Mouse (Mus musculus): ENCODE results near the gene Naa20. TPM values are rescaled to one million over a fixed set of nuclear protein-coding genes. Genes with fewer than 3 reads are reported as not detected.

The Naa20 gene
- total RNA-seq, 2 experiments from 2014 or later, result 102 to 108 TPM

- intact Hi-C loops (cut with DNase I), result no loop called here
- DNase-seq (ENCODE audit: low spot score), result no peak
Measured at GRCm38 (mm10) chr2:145941403-145941802, 39.5 kb downstream of the Naa20 start.

DNA sequence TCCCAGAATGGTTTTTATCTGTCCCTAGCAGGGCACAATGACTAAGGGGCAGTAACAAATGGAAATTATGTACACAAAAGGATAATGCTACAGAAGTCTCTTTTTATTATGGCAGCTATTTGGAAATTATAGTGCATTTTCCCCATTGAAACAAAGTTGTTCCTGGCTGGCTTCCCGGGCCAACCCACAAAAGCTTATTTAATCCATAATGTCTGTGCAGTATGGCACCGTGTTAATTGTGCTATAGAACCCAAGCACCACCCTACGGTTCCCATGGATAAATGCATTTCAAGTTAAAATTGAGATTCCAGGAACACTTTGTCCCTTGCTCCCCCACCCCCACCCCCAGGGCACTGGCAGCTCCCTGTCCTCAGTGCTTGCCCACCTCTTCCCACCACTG is 42.4 kb downstream of the Naa20 start:
- DNase-seq (ENCODE audit: low spot score), result no peak
- intact Hi-C loops (cut with DNase I), result no loop called here

DNA sequence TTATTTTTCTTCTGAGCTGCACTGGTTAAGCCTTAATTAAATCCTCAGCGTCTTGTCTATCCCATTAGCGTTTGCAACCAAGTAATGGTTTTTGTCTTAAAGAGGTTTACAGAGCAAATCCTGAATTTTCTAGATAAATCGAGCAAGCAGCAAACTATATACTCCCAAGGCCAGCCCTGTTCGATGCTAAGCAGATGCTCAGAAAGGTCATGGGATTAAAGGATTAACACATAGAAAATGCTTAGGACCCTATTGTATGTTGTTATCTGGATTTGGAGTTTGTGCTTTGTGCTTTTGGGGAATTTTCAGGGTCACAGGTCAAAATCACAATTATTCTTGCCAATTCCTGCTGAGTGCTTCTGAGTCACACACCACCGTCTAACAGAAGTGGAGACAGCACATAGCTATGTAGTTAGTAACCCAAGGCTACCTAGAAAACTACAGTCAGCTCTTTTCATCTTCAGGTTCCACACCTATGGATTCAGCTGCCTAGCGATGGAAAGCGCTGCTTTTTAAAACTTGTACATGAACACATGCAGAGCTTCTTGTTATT is 46.6 kb downstream of the Naa20 start:
- no peak for DNase-seq (ENCODE audit: low spot score)
- intact Hi-C loops (cut with DNase I), result no loop called here

GRCm38 (mm10) chr2:145949475-145950068 is 47.7 kb downstream of the Naa20 start:
- DNase-seq (ENCODE audit: low spot score), result no peak
- intact Hi-C loops (cut with DNase I), result loop anchor here (10.0 kb wide), 1 partner anchor 305 kb away; no protein-coding TSS in a partner anchor

DNA sequence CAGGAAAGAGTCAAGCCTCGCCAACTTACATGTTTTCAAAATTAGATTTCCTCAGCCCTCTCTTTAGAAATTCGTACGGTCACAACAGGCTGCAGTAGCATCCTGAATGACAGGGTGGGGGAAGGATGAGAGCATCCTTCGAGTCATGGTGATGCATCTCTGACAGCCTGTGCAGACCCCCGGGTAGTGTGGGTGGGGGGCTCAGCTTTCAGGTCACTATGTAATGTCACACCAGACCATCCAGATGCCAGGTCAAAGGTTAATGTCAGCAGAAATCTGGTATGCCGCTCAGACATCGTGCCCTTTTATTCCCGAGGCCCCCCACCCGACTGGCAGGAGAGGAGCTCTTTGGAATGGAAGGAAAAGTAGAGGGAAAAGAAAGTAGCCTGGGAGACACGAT is 48.3 kb downstream of the Naa20 start:
- intact Hi-C loops (cut with DNase I), result loop anchor here (10.0 kb wide), 1 partner anchor 305 kb away; no protein-coding TSS in a partner anchor

GRCm38 (mm10) chr2:145952726-145953125 is 50.8 kb downstream of the Naa20 start:
- no peak for DNase-seq (ENCODE audit: low spot score)
- intact Hi-C loops (cut with DNase I), result loop anchor here (10.0 kb wide), 1 partner anchor 302 kb away; no protein-coding TSS in a partner anchor

More for the DNA sequence above, 48.3 kb downstream of the Naa20 start:
- no peak for DNase-seq (ENCODE audit: low spot score)

GRCm38 (mm10) chr2:145955844-145956243 is 53.9 kb downstream of the Naa20 start:
- no peak for DNase-seq (ENCODE audit: low spot score)
- intact Hi-C loops (cut with DNase I), result loop anchor here (10.0 kb wide), 1 partner anchor 299 kb away; no protein-coding TSS in a partner anchor

- intact Hi-C loops (cut with DNase I), result loop anchor here (10.0 kb wide), 1 partner anchor 298 kb away; no protein-coding TSS in a partner anchor
- no peak for DNase-seq (ENCODE audit: low spot score)
Measured at GRCm38 (mm10) chr2:145956318-145956717, 54.4 kb downstream of the Naa20 start.

DNA sequence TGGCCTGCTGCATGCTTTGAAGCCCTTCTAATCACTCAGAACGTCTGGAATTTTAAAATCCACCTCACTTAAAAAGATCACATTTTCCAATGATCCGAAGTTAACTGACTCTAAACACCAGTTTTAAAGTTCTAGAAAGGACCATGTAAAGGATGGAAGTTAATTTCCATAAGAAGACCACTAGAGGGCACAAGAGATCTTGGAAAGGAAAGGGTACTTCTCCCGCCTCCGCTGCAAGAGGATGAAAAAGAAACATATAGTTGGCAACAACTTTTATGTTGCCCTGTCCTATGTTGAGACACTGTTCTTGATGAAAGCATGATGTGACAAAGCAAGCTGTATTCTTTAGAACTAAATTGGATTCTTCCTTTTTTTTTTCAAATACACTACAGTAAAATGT is 55.6 kb downstream of the Naa20 start:
- intact Hi-C loops (cut with DNase I), result loop anchor here (1.0 to 10.0 kb wide), 2 partner anchors 297 to 458 kb away; no protein-coding TSS in a partner anchor
- DNase-seq (ENCODE audit: low spot score), result no peak

GRCm38 (mm10) chr2:145958097-145958496 is 56.2 kb downstream of the Naa20 start:
- intact Hi-C loops (cut with DNase I), result loop anchor here (10.0 kb wide), 1 partner anchor 297 kb away; no protein-coding TSS in a partner anchor
- no peak for DNase-seq (ENCODE audit: low spot score)

DNA sequence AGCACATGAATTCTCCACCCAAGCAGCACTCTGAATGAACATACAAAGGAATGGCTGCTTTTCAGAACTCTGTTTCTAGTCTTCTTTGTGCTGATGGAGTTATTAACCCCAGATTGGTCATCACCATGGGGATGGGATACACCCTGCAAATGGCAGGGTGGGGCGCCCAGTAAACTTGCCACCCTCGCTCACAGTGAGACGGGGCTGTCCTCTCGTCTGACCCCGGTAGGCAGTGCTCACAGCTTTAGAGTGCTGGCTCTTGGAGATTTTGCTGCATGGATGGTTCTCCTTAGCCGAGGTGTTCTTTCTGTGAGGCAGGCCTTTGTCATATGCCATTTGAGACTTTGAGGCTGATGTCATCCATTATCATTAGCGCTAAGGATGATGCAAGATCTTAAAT is 56.7 kb downstream of the Naa20 start:
- DNase-seq (ENCODE audit: low spot score), result no peak
- intact Hi-C loops (cut with DNase I), result loop anchor here (10.0 kb wide), 1 partner anchor 296 kb away; no protein-coding TSS in a partner anchor

GRCm38 (mm10) chr2:145961861-145962260 is 60.0 kb downstream of the Naa20 start:
- intact Hi-C loops (cut with DNase I), result no loop called here
- no peak for DNase-seq (ENCODE audit: low spot score)

Small RNAs within 50 kb of the gene (microRNA-seq; reads per million reads assigned to microRNA genes)
- not detected for gene Gm25026

Other genes starting within 250 kb of the Naa20 start
- gene Rin2, start 226.9 kb upstream of the Naa20 start, total RNA-seq (2021), result 10 to 100 TPM; 20.5 to 25.9 TPM
- 1 to 10 TPM in 1 of 2 experiments, under 1 TPM in 1; 0.95 to 1.2 TPM for gene Cfap61, start 32.7 kb downstream of the Naa20 start, total RNA-seq (2021)
- gene Crnkl1, start 32.9 kb downstream of the Naa20 start, total RNA-seq (2021), result 10 to 100 TPM; 17.5 to 20.5 TPM